Mouse (Mus musculus) hindbrain, embryonic 16.5 days (tissue): ENCODE results near the gene H1foo. TPM values are rescaled to one million over a fixed set of nuclear protein-coding genes. Genes with fewer than 3 reads are reported as not detected.

ENCODE experiments used
- ATAC-seq: fragments of 200-750 bp; cut with Nextera tagmentation; 2 replicates; pipeline ENCODE4 v1.8.0; 2017; ENCODE audit warnings: moderate TSS enrichment, moderate library complexity
- H3K27ac ChIP-seq: fragments of 300-500 bp; sonication (generic); 2 replicates; pipeline ENCODE4 v1.5.1; 2014; ENCODE audit warnings: low read depth, mild to moderate bottlenecking, control low read depth, low read length, moderate library complexity
- H3K27me3 ChIP-seq: fragments of 300-500 bp; sonication (generic); replicated peaks from 2 replicates; pipeline ENCODE4 v1.6.1; 2014; ENCODE audit warnings: low read length; ENCODE audit not compliant: control insufficient read depth, insufficient read depth
- H3K36me3 ChIP-seq: fragments of 300-500 bp; sonication (generic); 2 replicates; pipeline ENCODE4 v1.6.1; 2014; ENCODE audit warnings: mild to moderate bottlenecking, low read length, moderate library complexity, mixed read lengths; ENCODE audit not compliant: control insufficient read depth, insufficient read depth
- H3K4me1 ChIP-seq: fragments of 300-500 bp; sonication (generic); 2 replicates; pipeline ENCODE4 v1.6.1; 2014; ENCODE audit warnings: low read depth, low read length; ENCODE audit not compliant: control insufficient read depth, insufficient read depth
- H3K4me2 ChIP-seq: fragments of 300-500 bp; sonication (generic); 2 replicates; pipeline ENCODE4 v1.6.1; 2014; ENCODE audit warnings: mild to moderate bottlenecking, low read length, control low read depth, moderate library complexity
- H3K4me3 ChIP-seq: fragments of 300-500 bp; sonication (generic); 2 replicates; pipeline ENCODE4 v1.5.1; 2014; ENCODE audit warnings: mild to moderate bottlenecking, low read length, control low read depth, moderate library complexity
- H3K9ac ChIP-seq: fragments of 300-500 bp; sonication (generic); 2 replicates; pipeline ENCODE4 v1.6.1; 2014; ENCODE audit warnings: low read depth, mild to moderate bottlenecking, control low read depth, low read length, moderate library complexity
- H3K9me3 ChIP-seq: fragments of 300-500 bp; sonication (generic); 2 replicates; pipeline ENCODE4 v1.6.1; 2014; ENCODE audit warnings: mild to moderate bottlenecking, low read length, moderate library complexity; ENCODE audit not compliant: control insufficient read depth
- WGBS: fragments of 180-500 bp; shearing (Covaris S2); extraction: QIAGEN DNeasy Blood & Tissue Kit; methylation state at CpG from one replicate; pipeline ENCODE4 v1.1.7; 2014; 5-methylcytosine and 5-hydroxymethylcytosine counted together
- polyA plus RNA-seq: library from polyadenylated mRNA; unstranded; fragments of >200 nt; fragmentation: Nextera tagmentation; extraction: Ambion mirVana; gene quantifications from 2 replicates; pipeline ENCODE4 v1.2.1, GENCODE M21; 2015

The H1foo gene
- polyA plus RNA-seq, 1 experiment from 2014 or later, result not detected

GRCm38 (mm10) chr6:115938011-115938410 lies 6.7 kb upstream of the H1foo start:
- no peak for ATAC-seq
- no peaks in the 10 kb centered on the region for H3K36me3 ChIP-seq
- H3K4me3 ChIP-seq, result no peak overlapping the region
- WGBS, result 99% methylated on average over 2 of the region's 2 CpGs
- no peaks in the 10 kb centered on the region for H3K4me1 ChIP-seq
- peaks cover 5% of the 10 kb centered on the region for H3K9me3 ChIP-seq
- no peak overlapping the region for H3K4me2 ChIP-seq
- no peak overlapping the region for H3K27ac ChIP-seq
- no peak overlapping the region for H3K9ac ChIP-seq
- no peaks in the 10 kb centered on the region for H3K27me3 ChIP-seq

- Histone ChIP-seq H3K36me3 (no peaks in the 10 kb centered on the region), H3K27me3 (no peaks in the 10 kb centered on the region), H3K9ac (no peak overlapping the region), H3K4me1 (no peaks in the 10 kb centered on the region), H3K9me3 (peaks cover 5% of the 10 kb centered on the region), H3K27ac (no peak overlapping the region), H3K4me3 (no peak overlapping the region), H3K4me2 (no peak overlapping the region)
- ATAC-seq, result no peak
- 82% methylated on average over 1 of the region's 1 CpGs for WGBS
Measured at GRCm38 (mm10) chr6:115938798-115939197, 5.9 kb upstream of the H1foo start.

GRCm38 (mm10) chr6:115940603-115941002 lies 4.1 kb upstream of the H1foo start:
- no peak overlapping the region for H3K4me3 ChIP-seq
- no peaks in the 10 kb centered on the region for H3K36me3 ChIP-seq
- no peaks in the 10 kb centered on the region for H3K27me3 ChIP-seq
- no peak for ATAC-seq
- no peak overlapping the region for H3K9ac ChIP-seq
- H3K4me2 ChIP-seq, result no peak overlapping the region
- WGBS, result 77% methylated on average over 1 of the region's 1 CpGs
- H3K4me1 ChIP-seq, result no peaks in the 10 kb centered on the region
- H3K27ac ChIP-seq, result no peak overlapping the region
- H3K9me3 ChIP-seq, result peaks cover 5% of the 10 kb centered on the region

- WGBS, result 14% methylated on average over 7 of the region's 12 CpGs
Measured at GRCm38 (mm10) chr6:115941128-115941527, 3.6 kb upstream of the H1foo start.

GRCm38 (mm10) chr6:115943498-115944427 lies 975 bp upstream of the H1foo start:
- no peak overlapping the region for H3K27ac ChIP-seq
- no peak overlapping the region for H3K4me2 ChIP-seq
- WGBS, result 79% methylated on average over 9 of the region's 9 CpGs
- no peaks in the 10 kb centered on the region for H3K36me3 ChIP-seq
- no peak overlapping the region for H3K4me3 ChIP-seq
- H3K4me1 ChIP-seq, result no peaks in the 10 kb centered on the region
- H3K27me3 ChIP-seq, result no peaks in the 10 kb centered on the region
- H3K9ac ChIP-seq, result no peak overlapping the region
- ATAC-seq, result no peak
- H3K9me3 ChIP-seq, result no peaks in the 10 kb centered on the region

More at GRCm38 (mm10) chr6:115941128-115941527, 3.6 kb upstream of the H1foo start:
- Histone ChIP-seq H3K27me3 (no peaks in the 10 kb centered on the region), H3K4me2 (no peak overlapping the region), H3K36me3 (no peaks in the 10 kb centered on the region), H3K4me3 (no peak overlapping the region), H3K9me3 (peaks cover 5% of the 10 kb centered on the region), H3K9ac (no peak overlapping the region), H3K4me1 (no peaks in the 10 kb centered on the region), H3K27ac (no peak overlapping the region)
- ATAC-seq, result no peak

GRCm38 (mm10) chr6:115945633-115946032 lies 895 bp downstream of the H1foo start:
- no peaks in the 10 kb centered on the region for H3K4me1 ChIP-seq
- ATAC-seq, result no peak
- WGBS, result 85% methylated on average over 8 of the region's 8 CpGs

GRCm38 (mm10) chr6:115946389-115946788 lies 1.7 kb downstream of the H1foo start:
- WGBS, result 24% methylated on average over 6 of the region's 6 CpGs
- H3K27ac ChIP-seq, result no peak overlapping the region

More at GRCm38 (mm10) chr6:115945633-115946032, 895 bp downstream of the H1foo start:
- Histone ChIP-seq H3K27me3 (no peaks in the 10 kb centered on the region), H3K9ac (no peak overlapping the region), H3K36me3 (no peaks in the 10 kb centered on the region), H3K4me2 (no peak overlapping the region), H3K4me3 (no peak overlapping the region), H3K27ac (no peak overlapping the region), H3K9me3 (no peaks in the 10 kb centered on the region)

GRCm38 (mm10) chr6:115954506-115955074 lies 9.9 kb downstream of the H1foo start:
- Histone ChIP-seq H3K4me2 (no peak overlapping the region), H3K9me3 (no peaks in the 10 kb centered on the region), H3K27me3 (no peaks in the 10 kb centered on the region), H3K27ac (no peak overlapping the region), H3K4me3 (no peak overlapping the region), H3K36me3 (no peaks in the 10 kb centered on the region), H3K4me1 (peaks cover 13% of the 10 kb centered on the region), H3K9ac (no peak overlapping the region)
- no peak for ATAC-seq
- 72% methylated on average over 9 of the region's 9 CpGs for WGBS

More at GRCm38 (mm10) chr6:115946389-115946788, 1.7 kb downstream of the H1foo start:
- H3K9me3 ChIP-seq, result no peaks in the 10 kb centered on the region
- no peaks in the 10 kb centered on the region for H3K36me3 ChIP-seq
- H3K4me1 ChIP-seq, result no peaks in the 10 kb centered on the region
- no peak overlapping the region for H3K4me3 ChIP-seq
- no peak overlapping the region for H3K9ac ChIP-seq
- no peak overlapping the region for H3K4me2 ChIP-seq
- peak; percentile 64; the same call in 1 of the 2 replicates for ATAC-seq
- H3K27me3 ChIP-seq, result no peaks in the 10 kb centered on the region

GRCm38 (mm10) chr6:115955169-115955568 lies 10.4 kb downstream of the H1foo start:
- Histone ChIP-seq H3K36me3 (no peaks in the 10 kb centered on the region), H3K9ac (no peak overlapping the region), H3K4me2 (no peak overlapping the region), H3K9me3 (no peaks in the 10 kb centered on the region), H3K4me3 (no peak overlapping the region), H3K27me3 (no peaks in the 10 kb centered on the region), H3K4me1 (peaks cover 13% of the 10 kb centered on the region), H3K27ac (no peak overlapping the region)
- WGBS, result 83% methylated on average over 4 of the region's 4 CpGs
- no peak for ATAC-seq
